Mouse (Mus musculus): ENCODE measurements around the gene Praf2. TPM values are rescaled to one million over a fixed set of nuclear protein-coding genes. Genes with fewer than 3 reads are reported as not detected.

Gene Praf2
- polyA plus RNA-seq (2014; fragmentation: Nextera tagmentation; extraction: Ambion mirVana) = 129 and 139 TPM in 2 replicates

- H3K4me2 ChIP-seq (replicated peaks) = peak within 1 kb of the TSS; percentile 51
- peaks cover 3% of the 10 kb centered on the region; the same call in 1 of the 2 replicates for H3K4me1 ChIP-seq (replicated peaks; ENCODE audit: control insufficient read depth, insufficient read depth, low read length)
- H3K9me3 ChIP-seq (ENCODE audit: control insufficient read depth, low read length) = no peaks in the 10 kb centered on the region
- ATAC-seq (ENCODE audit: low FRiP score) (peak; percentile 94), DNase-seq (ENCODE audit: low spot score) (peak; percentile 78)
- WGBS = 18% methylated on average over 42 of the region's 42 CpGs
- peak within 1 kb of the TSS; percentile 39 for H3K4me3 ChIP-seq (replicated peaks; ENCODE audit: low read length)
- peaks cover 5% of the 10 kb centered on the region for H3K36me3 ChIP-seq (replicated peaks; ENCODE audit: control insufficient read depth, insufficient read depth)
- H3K9ac ChIP-seq = peak within 1 kb of the TSS; percentile 56
- no peaks in the 10 kb centered on the region for H3K27me3 ChIP-seq (ENCODE audit: control insufficient read depth, insufficient read depth, low read length)
- H3K27ac ChIP-seq = peak within 1 kb of the TSS; percentile 73
These were observed at the start of gene Praf2 for GRCm38 (mm10) chrX:7728215-7728921. Gene Praf2 (plus strand): TSS chrX:7728439.

GRCm38 (mm10) chrX:7678986-7679385 is 49.3 kb upstream of the Praf2 start:
- no peak overlapping the region for H3K27ac ChIP-seq
- no peaks in the 10 kb centered on the region for H3K4me1 ChIP-seq (replicated peaks; ENCODE audit: control insufficient read depth, insufficient read depth, low read length)
- no peak overlapping the region for H3K9ac ChIP-seq
- H3K4me2 ChIP-seq (replicated peaks) = no peak overlapping the region
- no peaks in the 10 kb centered on the region for H3K9me3 ChIP-seq (ENCODE audit: control insufficient read depth, low read length)
- H3K27me3 ChIP-seq (ENCODE audit: control insufficient read depth, insufficient read depth, low read length) = no peaks in the 10 kb centered on the region
- WGBS = 36% methylated on average over 3 of the region's 3 CpGs
- DNase-seq (ENCODE audit: low spot score) (no peak), ATAC-seq (ENCODE audit: low FRiP score) (no peak)
- H3K4me3 ChIP-seq (replicated peaks; ENCODE audit: low read length) = no peak overlapping the region
- H3K36me3 ChIP-seq (replicated peaks; ENCODE audit: control insufficient read depth, insufficient read depth) = no peaks in the 10 kb centered on the region

GRCm38 (mm10) chrX:7679405-7680056 is 48.7 kb upstream of the Praf2 start:
- H3K4me1 ChIP-seq (replicated peaks; ENCODE audit: control insufficient read depth, insufficient read depth, low read length) = no peaks in the 10 kb centered on the region
- H3K4me2 ChIP-seq (replicated peaks) = peak overlapping the region; percentile 51
- no peaks in the 10 kb centered on the region for H3K9me3 ChIP-seq (ENCODE audit: control insufficient read depth, low read length)
- ATAC-seq (ENCODE audit: low FRiP score) = peak; percentile 88
- H3K9ac ChIP-seq = peak overlapping the region; percentile 46; the same call in 1 of the 2 replicates
- WGBS = 22% methylated on average over 26 of the region's 27 CpGs
- DNase-seq (ENCODE audit: low spot score) = peak; percentile 85
- H3K27me3 ChIP-seq (ENCODE audit: control insufficient read depth, insufficient read depth, low read length) = no peaks in the 10 kb centered on the region
- H3K4me3 ChIP-seq (replicated peaks; ENCODE audit: low read length) = peak overlapping the region; percentile 18
- H3K36me3 ChIP-seq (replicated peaks; ENCODE audit: control insufficient read depth, insufficient read depth) = no peaks in the 10 kb centered on the region
- no peak overlapping the region for H3K27ac ChIP-seq

GRCm38 (mm10) chrX:7680057-7680412 is 48.2 kb upstream of the Praf2 start:
- DNase-seq (ENCODE audit: low spot score) (no peak), ATAC-seq (ENCODE audit: low FRiP score) (peak; percentile 40; the same call in 1 of the 2 replicates)
- peak overlapping the region; percentile 46; the same call in 1 of the 2 replicates for H3K9ac ChIP-seq
- 24% methylated on average over 12 of the region's 12 CpGs for WGBS
- no peaks in the 10 kb centered on the region for H3K36me3 ChIP-seq (replicated peaks; ENCODE audit: control insufficient read depth, insufficient read depth)
- no peaks in the 10 kb centered on the region for H3K27me3 ChIP-seq (ENCODE audit: control insufficient read depth, insufficient read depth, low read length)
- H3K4me3 ChIP-seq (replicated peaks; ENCODE audit: low read length) = peak overlapping the region; percentile 18
- H3K9me3 ChIP-seq (ENCODE audit: control insufficient read depth, low read length) = no peaks in the 10 kb centered on the region
- H3K4me1 ChIP-seq (replicated peaks; ENCODE audit: control insufficient read depth, insufficient read depth, low read length) = no peaks in the 10 kb centered on the region
- H3K27ac ChIP-seq = no peak overlapping the region
- H3K4me2 ChIP-seq (replicated peaks) = peak overlapping the region; percentile 51

- peak within 1 kb of the TSS; percentile 46; the same call in 1 of the 2 replicates for H3K9ac ChIP-seq
- H3K4me3 ChIP-seq (replicated peaks; ENCODE audit: low read length) = peak within 1 kb of the TSS; percentile 18
- H3K4me1 ChIP-seq (replicated peaks; ENCODE audit: control insufficient read depth, insufficient read depth, low read length) = no peaks in the 10 kb centered on the region
- no peak for DNase-seq (ENCODE audit: low spot score)
- no peaks in the 10 kb centered on the region for H3K27me3 ChIP-seq (ENCODE audit: control insufficient read depth, insufficient read depth, low read length)
- H3K36me3 ChIP-seq (replicated peaks; ENCODE audit: control insufficient read depth, insufficient read depth) = no peaks in the 10 kb centered on the region
- no peak within 1 kb of the TSS for H3K27ac ChIP-seq
- 66% methylated on average over 14 of the region's 14 CpGs for WGBS
- H3K9me3 ChIP-seq (ENCODE audit: control insufficient read depth, low read length) = no peaks in the 10 kb centered on the region
- H3K4me2 ChIP-seq (replicated peaks) = peak within 1 kb of the TSS; percentile 51
- ATAC-seq (ENCODE audit: low FRiP score) = no peak
These were observed 47.4 kb upstream of the Praf2 start, which contains the start of gene Magix for GRCm38 (mm10) chrX:7680864-7681263. Gene Magix (minus strand): TSS chrX:7681251.

- H3K9ac ChIP-seq = no peak overlapping the region
- no peaks in the 10 kb centered on the region for H3K4me1 ChIP-seq (replicated peaks; ENCODE audit: control insufficient read depth, insufficient read depth, low read length)
- no peaks in the 10 kb centered on the region for H3K9me3 ChIP-seq (ENCODE audit: control insufficient read depth, low read length)
- H3K27ac ChIP-seq = no peak overlapping the region
- ATAC-seq (ENCODE audit: low FRiP score) = no peak
- no peak overlapping the region for H3K4me3 ChIP-seq (replicated peaks; ENCODE audit: low read length)
- no peaks in the 10 kb centered on the region for H3K27me3 ChIP-seq (ENCODE audit: control insufficient read depth, insufficient read depth, low read length)
- DNase-seq (ENCODE audit: low spot score) = no peak
- WGBS = 90% methylated on average over 2 of the region's 2 CpGs
- H3K36me3 ChIP-seq (replicated peaks; ENCODE audit: control insufficient read depth, insufficient read depth) = no peaks in the 10 kb centered on the region
- H3K4me2 ChIP-seq (replicated peaks) = no peak overlapping the region
These were observed 39.9 kb upstream of the Praf2 start for GRCm38 (mm10) chrX:7688321-7688720.

GRCm38 (mm10) chrX:7690486-7690885 is 37.8 kb upstream of the Praf2 start:
- no peaks in the 10 kb centered on the region for H3K27me3 ChIP-seq (ENCODE audit: control insufficient read depth, insufficient read depth, low read length)
- no peaks in the 10 kb centered on the region for H3K9me3 ChIP-seq (ENCODE audit: control insufficient read depth, low read length)
- no peak overlapping the region for H3K27ac ChIP-seq
- 66% methylated on average over 3 of the region's 3 CpGs for WGBS
- no peaks in the 10 kb centered on the region for H3K4me1 ChIP-seq (replicated peaks; ENCODE audit: control insufficient read depth, insufficient read depth, low read length)
- DNase-seq (ENCODE audit: low spot score) = no peak
- H3K36me3 ChIP-seq (replicated peaks; ENCODE audit: control insufficient read depth, insufficient read depth) = no peaks in the 10 kb centered on the region
- no peak overlapping the region for H3K4me2 ChIP-seq (replicated peaks)
- no peak overlapping the region for H3K4me3 ChIP-seq (replicated peaks; ENCODE audit: low read length)
- no peak for ATAC-seq (ENCODE audit: low FRiP score)
- no peak overlapping the region for H3K9ac ChIP-seq

GRCm38 (mm10) chrX:7692862-7693261 is 35.4 kb upstream of the Praf2 start:
- WGBS = 34% methylated on average over 4 of the region's 4 CpGs
- DNase-seq (ENCODE audit: low spot score) = no peak
- Histone ChIP-seq H3K4me1 (replicated peaks; ENCODE audit: control insufficient read depth, insufficient read depth, low read length) (peaks cover 3% of the 10 kb centered on the region; the same call in 1 of the 2 replicates), H3K27me3 (ENCODE audit: control insufficient read depth, insufficient read depth, low read length) (no peaks in the 10 kb centered on the region), H3K9ac (no peak overlapping the region), H3K27ac (no peak overlapping the region), H3K4me2 (replicated peaks) (no peak overlapping the region), H3K9me3 (ENCODE audit: control insufficient read depth, low read length) (no peaks in the 10 kb centered on the region), H3K4me3 (replicated peaks; ENCODE audit: low read length) (no peak overlapping the region), H3K36me3 (replicated peaks; ENCODE audit: control insufficient read depth, insufficient read depth) (no peaks in the 10 kb centered on the region)
- ATAC-seq (ENCODE audit: low FRiP score) = no peak

GRCm38 (mm10) chrX:7696520-7696919 is 31.7 kb upstream of the Praf2 start:
- H3K27ac ChIP-seq = no peak overlapping the region; the same call in 1 of the 2 replicates

More at GRCm38 (mm10) chrX:7696520-7696919, 31.7 kb upstream of the Praf2 start:
- ATAC-seq (ENCODE audit: low FRiP score) = peak; percentile 61; the same call in 1 of the 2 replicates
- no peaks in the 10 kb centered on the region for H3K9me3 ChIP-seq (ENCODE audit: control insufficient read depth, low read length)
- no peak for DNase-seq (ENCODE audit: low spot score)
- no peak overlapping the region for H3K9ac ChIP-seq
- 55% methylated on average over 6 of the region's 6 CpGs for WGBS
- peaks cover 10% of the 10 kb centered on the region; the same call in 1 of the 2 replicates for H3K36me3 ChIP-seq (replicated peaks; ENCODE audit: control insufficient read depth, insufficient read depth)
- peaks cover 6% of the 10 kb centered on the region; the same call in 1 of the 2 replicates for H3K4me1 ChIP-seq (replicated peaks; ENCODE audit: control insufficient read depth, insufficient read depth, low read length)
- H3K4me3 ChIP-seq (replicated peaks; ENCODE audit: low read length) = peak overlapping the region; percentile 52; the same call in 1 of the 2 replicates
- peak overlapping the region; percentile 36 for H3K4me2 ChIP-seq (replicated peaks)
- H3K27me3 ChIP-seq (ENCODE audit: control insufficient read depth, insufficient read depth, low read length) = no peaks in the 10 kb centered on the region

Data from hindbrain, embryonic 14.5 days (tissue).